Mouse (Mus musculus): Measurements from ENCODE around the gene Faap20.

DNA sequence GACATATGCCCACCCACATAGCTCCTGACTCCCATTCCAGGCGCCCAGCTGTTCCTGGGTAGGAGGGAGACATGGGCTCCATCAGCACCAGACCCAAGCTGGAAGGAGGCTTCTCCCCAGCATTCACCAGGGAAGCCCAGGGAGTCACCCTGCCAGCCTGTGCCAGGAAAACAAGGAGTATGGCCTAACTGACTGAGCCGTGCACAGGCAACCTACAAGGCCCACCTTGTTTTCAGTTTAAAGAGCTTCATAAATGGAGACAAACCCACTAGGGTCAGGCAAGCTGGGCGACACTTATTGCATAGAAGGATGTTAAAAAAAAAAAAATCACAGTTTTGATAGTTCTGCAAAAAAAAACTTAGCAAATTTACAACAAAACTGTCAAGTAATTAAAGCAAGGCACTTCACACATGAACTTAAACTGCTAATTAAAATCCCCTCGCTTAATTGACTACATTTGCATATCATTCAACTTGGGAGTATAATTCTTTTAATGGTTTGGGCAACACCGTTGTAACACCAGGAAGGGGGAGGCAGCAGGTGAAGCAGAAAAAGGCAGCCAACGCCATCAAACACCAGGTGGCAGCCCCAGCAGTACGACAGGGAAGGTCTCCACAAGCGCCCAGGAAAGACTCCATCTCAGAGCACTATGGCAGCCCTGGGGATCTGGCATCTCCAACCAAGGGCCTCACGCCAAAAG, 36.4 kb upstream of the Faap20 start:
- TF ChIP-seq CTCF (IDR thresholded peaks at IDR 0.05; ENCODE audit: low read depth) (peak; percentile 45), EP300 (optimal IDR thresholded peaks at IDR 0.05) (no peak)

Measured in stomach, postnatal 0 days (tissue).